Mouse (Mus musculus) mammary gland, adult 2 months (tissue): ENCODE measurements around the gene Dnajc12. TPM values are rescaled to one million over a fixed set of nuclear protein-coding genes. Genes with fewer than 3 reads are reported as not detected.

Experiments
- polyA plus RNA-seq: library from polyadenylated mRNA; depleted of rRNA; stranded (reverse); fragments of >200 nt; gene quantifications from 2 replicates; pipeline ENCODE4 v1.2.3, GENCODE M21; 2012; ENCODE audit warnings: low replicate concordance; rRNA removed

Gene Dnajc12
- polyA plus RNA-seq, result 1.6 and 3.0 TPM in 2 replicates

DNA sequence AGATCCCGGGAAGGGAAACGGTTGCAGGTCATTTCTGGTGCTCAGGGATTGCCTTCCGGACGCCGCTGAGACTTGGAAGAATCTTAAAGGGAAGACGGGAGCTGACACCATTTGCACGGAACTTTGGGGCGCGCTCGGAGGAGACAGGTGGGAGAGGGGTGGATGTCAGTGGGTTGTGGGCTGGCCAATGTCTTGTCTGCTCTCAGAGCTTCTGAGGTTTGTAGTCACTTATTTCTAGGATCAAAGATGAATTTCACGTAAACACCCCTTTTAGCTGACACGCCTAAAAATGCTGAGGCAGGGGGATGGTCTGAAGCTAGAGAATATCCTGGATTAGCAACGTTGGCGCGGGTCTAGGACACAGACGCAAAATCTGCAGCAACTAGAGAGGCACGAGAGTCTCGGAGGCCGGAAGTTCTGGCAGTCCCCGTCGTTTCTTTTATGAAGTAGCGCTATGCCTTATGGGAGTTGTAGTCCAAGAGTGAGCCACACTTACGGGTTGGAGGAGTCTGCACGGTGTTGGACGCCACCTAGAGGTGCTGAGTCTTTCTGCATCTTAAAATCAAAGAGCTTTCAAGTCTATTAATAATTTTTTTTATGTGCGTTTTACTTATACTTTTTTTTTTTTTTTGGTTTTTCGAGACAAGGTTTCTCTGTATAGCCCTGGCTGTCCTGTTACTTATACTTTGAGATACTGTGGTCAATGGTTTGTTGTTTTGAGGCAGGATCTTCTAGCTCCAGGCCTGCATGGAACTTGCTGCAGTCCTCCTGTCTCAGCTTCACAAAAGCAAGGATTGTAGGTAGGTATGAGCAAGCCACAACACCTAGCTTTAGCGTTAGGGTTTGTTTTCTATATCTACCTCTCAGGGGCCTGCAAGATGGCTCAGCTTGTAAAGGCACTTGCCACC lies at the start of gene Dnajc12:
Gene Dnajc12, plus strand, starts transcription at position 72 of the 908 bp plus-strand sequence.

DNA sequence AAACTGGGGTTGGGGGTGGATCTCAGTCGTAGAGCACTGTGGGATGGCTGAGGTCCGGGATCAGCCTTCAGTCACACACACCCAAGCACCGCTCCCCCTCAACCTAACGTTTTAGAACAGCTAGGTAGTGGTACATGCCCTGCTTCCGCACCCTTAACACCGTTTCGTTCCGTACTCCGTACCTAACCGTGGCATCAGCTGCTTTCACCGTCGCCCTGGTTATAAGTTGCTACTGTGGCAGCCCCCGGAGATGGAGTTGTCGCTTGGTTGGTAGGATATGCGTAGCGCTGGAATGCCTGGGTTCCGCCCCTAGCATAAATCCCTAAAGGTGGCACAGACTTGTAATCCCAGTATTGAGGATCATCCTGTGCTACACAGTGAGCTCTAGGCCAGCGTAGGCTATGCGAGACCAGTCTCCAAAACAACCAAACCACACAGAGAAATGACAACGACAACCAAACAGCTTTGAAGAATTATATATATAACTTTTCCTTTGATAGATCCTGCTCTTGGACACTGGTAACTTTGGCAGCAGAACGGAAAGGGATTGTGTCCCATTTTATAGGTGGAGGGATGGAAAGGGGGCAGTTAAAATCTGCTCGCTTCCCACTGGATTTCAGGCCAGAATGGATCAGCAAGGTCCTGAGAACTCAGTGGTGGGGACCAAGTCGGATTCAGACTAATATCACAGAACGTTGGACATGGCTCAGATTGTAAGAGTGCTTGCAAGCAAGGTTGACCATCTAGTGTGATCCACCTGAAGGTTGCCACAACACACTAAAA lies 554 bp upstream of the Dnajc12 start, which contains the start of gene Sirt1:
Gene Sirt1, minus strand, starts transcription at position 207 of the 783 bp plus-strand sequence.

DNA sequence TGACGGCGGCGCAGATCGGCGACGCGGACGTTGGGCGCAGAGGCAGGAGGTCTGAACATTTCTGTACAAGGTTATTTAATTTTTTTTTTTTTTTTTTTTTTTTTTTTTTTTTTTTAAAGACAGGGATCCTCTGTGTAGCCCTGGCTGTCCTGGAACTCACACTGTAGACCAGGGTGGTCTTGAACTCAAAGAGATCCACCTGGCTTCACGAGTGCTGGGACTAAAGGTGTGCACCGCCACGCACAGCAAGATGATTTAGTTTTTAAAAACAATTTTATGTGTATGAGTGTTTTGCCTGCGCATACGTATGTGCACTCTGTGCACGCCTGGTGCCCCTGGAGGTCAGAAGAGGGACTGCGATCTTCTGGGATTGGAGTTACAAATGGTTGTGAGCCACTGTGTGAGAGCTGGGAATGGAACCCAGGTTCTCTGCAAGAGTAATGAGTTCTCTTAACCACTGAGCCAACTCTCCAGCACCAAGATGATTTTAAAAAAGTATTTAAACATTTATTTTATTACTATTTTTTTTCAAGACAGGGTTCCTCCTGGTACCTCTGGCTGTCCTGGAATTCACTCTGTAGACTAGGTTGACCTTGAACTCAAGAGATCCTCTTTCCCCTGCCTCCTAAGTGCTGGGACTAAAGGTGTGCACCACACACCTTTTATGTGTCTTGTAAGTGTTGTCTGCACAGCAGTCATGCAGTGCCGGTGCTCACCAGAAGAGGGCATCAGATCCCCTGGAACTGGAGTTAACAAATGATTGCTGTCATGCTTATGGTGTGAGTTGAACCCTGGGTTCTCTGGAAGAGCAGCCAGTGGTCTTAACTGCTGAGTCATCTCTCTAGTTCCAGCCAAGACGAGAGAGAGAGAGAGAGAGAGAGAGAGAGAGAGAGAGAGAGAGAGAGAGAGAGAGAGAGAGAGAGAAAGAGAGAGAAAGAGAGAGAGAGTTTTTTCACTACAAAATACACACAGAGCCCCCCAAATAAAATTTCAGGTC lies 39.8 kb downstream of the Dnajc12 start, which contains the start of gene Gm7075:
Gene Gm7075, minus strand, starts transcription at position 51 of the 997 bp plus-strand sequence.

DNA sequence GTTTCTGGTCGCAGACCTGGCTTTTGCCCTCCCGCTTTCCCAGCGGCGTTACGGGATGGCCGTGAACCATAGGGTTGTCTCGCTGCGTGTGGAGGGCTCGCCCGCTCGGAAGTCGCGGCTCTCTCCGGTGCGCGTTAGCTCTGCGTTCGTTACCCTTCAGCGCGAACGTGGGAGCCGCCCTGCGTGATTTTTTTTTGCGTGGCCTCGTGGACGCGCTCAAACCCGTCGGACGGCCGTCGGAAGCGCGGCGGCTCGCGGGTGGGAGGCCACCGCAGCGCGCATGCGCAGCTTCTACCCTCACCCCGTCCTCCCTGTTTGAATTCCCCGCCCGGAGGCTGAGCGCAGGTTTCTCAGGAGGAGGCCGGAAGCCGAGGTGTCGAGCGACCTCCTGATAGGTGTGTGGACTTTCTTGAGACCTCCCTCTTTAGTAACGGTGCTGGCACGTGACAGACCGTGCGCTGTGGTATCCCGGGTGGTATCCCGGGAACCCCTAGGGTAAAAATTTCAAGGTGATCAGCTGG lies 47.6 kb downstream of the Dnajc12 start, which contains the start of gene Ctnna3:
Gene Ctnna3, plus strand, starts transcription at position 314 of the 521 bp plus-strand sequence.

Other genes with a start within 250 kb of the Dnajc12 start
- gene Mypn, start 178.5 kb upstream of the Dnajc12 start, polyA plus RNA-seq, result 11.2 TPM in 1 of 2 replicates, not detected in the other
- 14.3 and 22.2 TPM in 2 replicates for gene Herc4, start 138.6 kb upstream of the Dnajc12 start, polyA plus RNA-seq
- 2.4 and 3.0 TPM in 2 replicates for gene Sirt1, start 739 bp upstream of the Dnajc12 start, polyA plus RNA-seq
- gene Gm7075, start 39.3 kb downstream of the Dnajc12 start, polyA plus RNA-seq, result not detected in 2 replicates
- 0.05 and 0.69 TPM in 2 replicates for gene Ctnna3, start 47.7 kb downstream of the Dnajc12 start, polyA plus RNA-seq